Mouse (Mus musculus) kidney, embryonic 16.5 days (tissue): Measurements from ENCODE around the gene Frmd4a. TPM values are rescaled to one million over a fixed set of nuclear protein-coding genes. Genes with fewer than 3 reads are reported as not detected.

Experiments
- ATAC-seq: fragments of 200-750 bp; cut with Nextera tagmentation; 2 replicates; pipeline ENCODE4 v1.8.0; 2017; ENCODE audit warnings: moderate TSS enrichment; ENCODE audit not compliant: low FRiP score, low TSS enrichment
- H3K27ac ChIP-seq: fragments of 300-500 bp; sonication (generic); 2 replicates; pipeline ENCODE4 v1.5.1; 2014; ENCODE audit warnings: low read length
- H3K27me3 ChIP-seq: fragments of 300-500 bp; sonication (generic); 2 replicates; pipeline ENCODE4 v1.6.1; 2014; ENCODE audit warnings: low read length, control low read depth, mixed read lengths; ENCODE audit not compliant: insufficient read depth
- H3K36me3 ChIP-seq: fragments of 300-500 bp; sonication (generic); 2 replicates; pipeline ENCODE4 v1.6.1; 2014; ENCODE audit warnings: low read length, control low read depth, mixed read lengths; ENCODE audit not compliant: insufficient read depth
- H3K4me1 ChIP-seq: fragments of 300-500 bp; sonication (generic); 2 replicates; pipeline ENCODE4 v1.6.1; 2014; ENCODE audit warnings: low read length, control low read depth, mixed read lengths; ENCODE audit not compliant: insufficient read depth
- H3K4me2 ChIP-seq: fragments of 300-500 bp; sonication (generic); replicated peaks from 2 replicates; pipeline ENCODE4 v1.6.1; 2014; ENCODE audit warnings: low read depth, low read length
- H3K4me3 ChIP-seq: fragments of 300-500 bp; sonication (generic); 2 replicates; pipeline ENCODE4 v1.5.1; 2014; ENCODE audit warnings: mild to moderate bottlenecking, low read length
- H3K9ac ChIP-seq: fragments of 300-500 bp; sonication (generic); replicated peaks from 2 replicates; pipeline ENCODE4 v1.6.1; 2014; ENCODE audit warnings: low read length
- H3K9me3 ChIP-seq: fragments of 300-500 bp; sonication (generic); 2 replicates; pipeline ENCODE4 v1.6.1; 2016; ENCODE audit warnings: low read length, control low read depth
- WGBS: fragments of 180-500 bp; shearing (Covaris S2); extraction: QIAGEN DNeasy Blood & Tissue Kit; methylation state at CpG from one replicate; pipeline ENCODE4 v1.1.7; 2014; 5-methylcytosine and 5-hydroxymethylcytosine counted together
- polyA plus RNA-seq: library from polyadenylated mRNA; unstranded; fragments of >200 nt; fragmentation: Nextera tagmentation; extraction: Ambion mirVana; gene quantifications from 2 replicates; pipeline ENCODE4 v1.2.1, GENCODE M21; 2015

The Frmd4a gene
- polyA plus RNA-seq, 1 experiment from 2014 or later = 31.2 TPM

GRCm38 (mm10) chr2:4492485-4493481, 475.3 kb downstream of the Frmd4a start:
- H3K9me3 ChIP-seq = no peaks in the 10 kb centered on the region
- 0 out of 2 replicates have a peak, but pooled peaks cover under 1% of the 10 kb centered on the region for H3K36me3 ChIP-seq
- 31% methylated on average over 20 of the region's 20 CpGs for WGBS
- peak overlapping the region; percentile 33; the same call in 1 of the 2 replicates for H3K27ac ChIP-seq
- 0 out of 2 replicates have a peak overlapping the region, but pooled peaks have one; percentile 1 for H3K4me2 ChIP-seq
- H3K27me3 ChIP-seq = no peaks in the 10 kb centered on the region
- peaks cover 22% of the 10 kb centered on the region; the same call in 1 of the 2 replicates for H3K4me1 ChIP-seq
- ATAC-seq = peak; percentile 50; the same call in 1 of the 2 replicates
- H3K4me3 ChIP-seq = no peak overlapping the region
- H3K9ac ChIP-seq = peak overlapping the region; percentile 24; the same call in 1 of the 2 replicates

DNA sequence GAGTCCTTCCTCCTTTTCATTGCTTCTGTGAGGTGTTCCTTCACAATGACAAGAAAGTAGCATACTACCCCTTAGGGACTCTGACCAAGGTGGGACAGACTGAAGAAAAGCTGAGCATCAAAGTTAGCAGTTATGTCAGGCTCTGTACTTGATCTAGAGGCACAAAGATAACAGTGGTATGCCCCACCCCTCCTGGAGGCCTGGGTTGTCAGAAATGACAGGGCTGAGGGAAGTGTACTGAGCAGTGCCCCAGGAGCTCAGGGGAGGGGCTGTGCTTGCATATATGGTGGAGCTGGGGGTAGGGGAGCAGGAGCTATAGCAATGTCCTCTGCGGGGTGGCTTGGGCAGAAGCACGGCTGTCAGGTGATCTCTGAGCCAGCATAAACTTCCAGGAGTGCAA, 477.0 kb downstream of the Frmd4a start:
- Histone ChIP-seq H3K4me3 (no peak overlapping the region), H3K9me3 (no peaks in the 10 kb centered on the region), H3K27me3 (no peaks in the 10 kb centered on the region), H3K4me1 (peaks cover 23% of the 10 kb centered on the region; the same call in 1 of the 2 replicates), H3K36me3 (peaks cover 10% of the 10 kb centered on the region; the same call in 1 of the 2 replicates), H3K9ac (no peak overlapping the region), H3K27ac (no peak overlapping the region), H3K4me2 (no peak overlapping the region)
- 47% methylated on average over 2 of the region's 2 CpGs for WGBS
- ATAC-seq = no peak

DNA sequence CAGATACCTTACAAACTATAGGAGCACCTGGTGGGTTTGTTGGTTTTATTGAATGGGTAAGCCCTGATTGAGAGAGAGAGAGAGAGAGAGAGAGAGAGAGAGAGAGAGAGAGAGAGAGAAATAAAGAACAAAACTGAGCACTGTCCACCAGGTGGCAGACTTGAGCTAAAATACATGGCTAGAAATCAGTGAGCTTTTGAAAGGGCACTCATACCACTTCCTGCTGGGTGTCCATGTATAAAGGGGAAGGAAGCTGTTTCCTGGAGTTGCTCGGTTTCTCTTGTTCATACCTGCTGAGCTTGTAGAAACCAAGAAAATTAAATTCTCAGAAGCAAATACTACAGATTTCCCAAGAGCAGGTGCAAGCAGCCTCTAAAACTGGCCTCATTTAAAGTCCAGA, 481.7 kb downstream of the Frmd4a start:
- H3K9ac ChIP-seq = no peak overlapping the region
- H3K27ac ChIP-seq = no peak overlapping the region
- H3K36me3 ChIP-seq = peaks cover 10% of the 10 kb centered on the region; the same call in 1 of the 2 replicates
- H3K27me3 ChIP-seq = no peaks in the 10 kb centered on the region
- H3K4me2 ChIP-seq = no peak overlapping the region
- no peak for ATAC-seq
- WGBS = 0% methylated on average over 1 of the region's 1 CpGs
- no peaks in the 10 kb centered on the region for H3K9me3 ChIP-seq
- no peak overlapping the region for H3K4me3 ChIP-seq
- peaks cover 19% of the 10 kb centered on the region; the same call in 1 of the 2 replicates for H3K4me1 ChIP-seq

DNA sequence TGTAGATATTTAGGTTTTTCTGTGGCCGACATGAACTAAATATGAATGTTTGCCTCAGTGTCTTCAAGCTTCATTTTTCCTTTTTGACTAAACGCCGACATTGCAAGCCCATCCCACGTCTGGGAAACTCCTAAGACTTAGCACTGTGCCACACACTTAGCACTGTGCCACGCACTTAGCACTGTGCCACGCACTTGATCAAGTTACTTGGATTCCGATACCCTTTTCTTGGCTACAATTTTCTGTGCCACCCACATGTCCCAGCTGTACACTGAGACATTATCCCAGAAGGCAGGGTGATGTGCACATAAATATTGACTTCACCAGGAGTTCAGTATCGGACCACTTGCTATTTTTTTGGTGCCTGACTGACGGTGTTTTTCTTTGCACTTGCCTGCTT, 482.4 kb downstream of the Frmd4a start:
- no peak for ATAC-seq
- H3K9ac ChIP-seq = no peak overlapping the region
- WGBS = 86% methylated on average over 9 of the region's 9 CpGs
- H3K4me1 ChIP-seq = peaks cover 19% of the 10 kb centered on the region; the same call in 1 of the 2 replicates
- H3K4me3 ChIP-seq = no peak overlapping the region
- no peaks in the 10 kb centered on the region for H3K27me3 ChIP-seq
- H3K36me3 ChIP-seq = peaks cover 10% of the 10 kb centered on the region; the same call in 1 of the 2 replicates
- H3K27ac ChIP-seq = no peak overlapping the region
- no peak overlapping the region for H3K4me2 ChIP-seq
- H3K9me3 ChIP-seq = no peaks in the 10 kb centered on the region

GRCm38 (mm10) chr2:4501257-4502027, 483.9 kb downstream of the Frmd4a start:
- no peak overlapping the region for H3K4me2 ChIP-seq
- no peak for ATAC-seq

DNA sequence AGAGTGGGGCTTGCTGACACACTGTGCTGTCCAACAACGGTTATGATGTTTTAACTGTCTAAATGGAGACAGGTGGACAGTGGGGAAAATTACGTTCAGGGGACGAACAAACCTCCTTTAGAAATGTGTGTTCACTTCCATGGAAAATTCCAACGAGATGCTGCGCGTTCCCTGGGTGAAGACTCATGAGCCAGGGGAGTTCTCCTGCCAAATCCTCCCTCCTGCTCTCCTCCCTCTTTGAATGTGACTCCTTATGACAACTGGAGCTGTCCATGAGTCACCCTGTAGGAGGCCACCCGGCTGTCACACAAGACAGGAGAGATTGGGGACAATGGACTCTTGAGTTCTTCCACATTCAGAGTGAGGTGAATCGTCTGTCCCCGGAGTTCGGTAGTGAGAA, 486.9 kb downstream of the Frmd4a start:
- Histone ChIP-seq H3K9ac (no peak overlapping the region), H3K27me3 (no peaks in the 10 kb centered on the region), H3K27ac (no peak overlapping the region), H3K4me2 (no peak overlapping the region), H3K36me3 (0 out of 2 replicates have a peak, but pooled peaks cover 6% of the 10 kb centered on the region), H3K4me1 (peaks cover 26% of the 10 kb centered on the region), H3K4me3 (no peak overlapping the region), H3K9me3 (no peaks in the 10 kb centered on the region)
- 73% methylated on average over 10 of the region's 10 CpGs for WGBS
- ATAC-seq = no peak

More at GRCm38 (mm10) chr2:4501257-4502027, 483.9 kb downstream of the Frmd4a start:
- 57% methylated on average over 15 of the region's 15 CpGs for WGBS
- H3K9me3 ChIP-seq = no peaks in the 10 kb centered on the region
- no peak overlapping the region for H3K9ac ChIP-seq
- no peak overlapping the region for H3K4me3 ChIP-seq
- peaks cover 11% of the 10 kb centered on the region; the same call in 1 of the 2 replicates for H3K36me3 ChIP-seq
- no peaks in the 10 kb centered on the region for H3K27me3 ChIP-seq
- H3K27ac ChIP-seq = no peak overlapping the region
- peaks cover 19% of the 10 kb centered on the region; the same call in 1 of the 2 replicates for H3K4me1 ChIP-seq

DNA sequence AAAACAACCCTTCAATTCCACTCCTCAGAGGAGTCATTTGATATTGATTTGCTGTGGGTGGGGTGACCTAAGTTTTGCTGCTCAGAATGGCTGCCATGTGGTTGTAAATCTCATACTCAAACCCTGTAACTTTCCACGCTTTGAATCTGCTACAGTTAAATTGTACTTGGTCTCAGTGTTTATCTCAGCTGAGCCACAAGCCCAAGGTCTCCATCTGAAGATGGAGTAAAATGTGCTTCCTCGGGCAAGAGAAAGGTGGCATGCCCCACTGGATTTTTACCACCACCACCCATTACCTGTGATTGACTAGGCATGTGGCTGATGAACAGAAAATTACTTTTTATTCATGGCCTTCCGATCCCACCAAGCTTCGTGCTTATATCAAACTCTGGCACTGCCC, 488.2 kb downstream of the Frmd4a start:
- Histone ChIP-seq H3K36me3 (0 out of 2 replicates have a peak, but pooled peaks cover 6% of the 10 kb centered on the region), H3K4me2 (no peak overlapping the region), H3K9me3 (no peaks in the 10 kb centered on the region), H3K9ac (no peak overlapping the region), H3K4me3 (no peak overlapping the region), H3K27ac (no peak overlapping the region), H3K27me3 (no peaks in the 10 kb centered on the region), H3K4me1 (peaks cover 37% of the 10 kb centered on the region)
- no peak for ATAC-seq
- 64% methylated on average over 4 of the region's 4 CpGs for WGBS

GRCm38 (mm10) chr2:4506659-4507058, 489.1 kb downstream of the Frmd4a start:
- H3K4me2 ChIP-seq = no peak overlapping the region
- H3K9me3 ChIP-seq = no peaks in the 10 kb centered on the region
- 81% methylated on average over 9 of the region's 9 CpGs for WGBS
- no peak overlapping the region for H3K27ac ChIP-seq
- 0 out of 2 replicates have a peak, but pooled peaks cover 6% of the 10 kb centered on the region for H3K36me3 ChIP-seq
- H3K27me3 ChIP-seq = no peaks in the 10 kb centered on the region
- no peak overlapping the region for H3K9ac ChIP-seq
- ATAC-seq = no peak
- H3K4me1 ChIP-seq = peaks cover 36% of the 10 kb centered on the region
- H3K4me3 ChIP-seq = no peak overlapping the region

DNA sequence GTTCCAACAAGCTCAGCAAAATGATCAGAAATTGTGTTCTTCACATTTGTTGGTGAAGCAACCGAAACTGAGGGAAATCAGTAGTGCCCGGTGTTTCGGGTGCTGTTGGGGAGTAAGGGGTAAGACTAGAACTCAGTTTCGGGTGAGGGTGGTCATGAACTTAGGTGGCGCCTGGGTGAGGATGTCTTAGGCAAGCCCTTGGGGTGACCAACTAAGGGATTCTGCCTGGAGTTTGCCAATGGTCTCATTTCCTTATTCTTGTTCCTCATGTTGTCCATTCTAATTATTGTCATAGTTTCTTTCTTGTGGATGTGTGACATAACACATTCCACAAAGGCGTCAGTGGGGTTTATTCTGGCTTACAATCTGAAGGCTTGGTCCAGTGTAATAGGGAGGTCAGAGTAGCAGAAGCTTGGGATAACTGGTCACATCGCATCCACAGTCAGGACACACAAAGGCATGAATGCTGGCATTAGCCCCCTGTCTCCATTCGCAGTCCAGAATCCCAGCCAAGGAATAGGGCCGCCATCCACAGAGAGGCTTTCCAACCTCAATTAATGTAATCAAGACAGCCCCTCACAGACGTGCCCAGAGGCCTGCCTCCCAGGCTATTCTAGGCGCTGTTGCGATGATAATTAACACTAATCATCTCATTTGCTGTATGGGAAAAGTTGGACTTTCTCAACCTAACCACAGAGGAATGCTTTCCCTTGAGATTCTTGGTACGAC, 490.5 kb downstream of the Frmd4a start:
- ATAC-seq = no peak
- no peak overlapping the region for H3K4me2 ChIP-seq
- no peaks in the 10 kb centered on the region for H3K27me3 ChIP-seq
- H3K9me3 ChIP-seq = no peaks in the 10 kb centered on the region
- no peak overlapping the region for H3K4me3 ChIP-seq
- 0 out of 2 replicates have a peak, but pooled peaks cover 6% of the 10 kb centered on the region for H3K36me3 ChIP-seq
- H3K27ac ChIP-seq = no peak overlapping the region
- no peak overlapping the region for H3K9ac ChIP-seq
- WGBS = 83% methylated on average over 13 of the region's 13 CpGs
- H3K4me1 ChIP-seq = peaks cover 38% of the 10 kb centered on the region
